Mouse (Mus musculus): Measurements from ENCODE around the gene Gm21972. TPM values are rescaled to one million over a fixed set of nuclear protein-coding genes. Genes with fewer than 3 reads are reported as not detected.

The Gm21972 gene
- total RNA-seq, 2 experiments from 2014 or later = 0.44 to 0.68 TPM

DNA sequence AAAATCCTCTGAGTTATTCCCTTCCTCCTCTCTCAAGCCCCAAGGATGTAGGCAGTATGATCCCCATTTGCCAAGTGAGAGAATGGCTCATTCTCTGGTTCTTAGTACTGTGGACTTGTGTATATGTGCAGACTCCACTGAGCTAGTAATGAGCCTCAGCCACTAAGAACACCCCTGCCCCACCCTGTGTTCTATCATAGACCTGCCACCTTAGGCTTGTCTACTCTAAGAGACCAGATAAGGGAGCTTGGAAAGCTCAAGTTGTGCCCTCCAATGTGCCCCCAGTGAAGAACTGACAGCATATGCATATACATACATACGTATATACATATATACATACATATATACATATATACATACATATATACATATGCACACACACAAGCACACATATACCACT, 78.1 kb downstream of the Gm21972 start:
- no peak for DNase-seq
- intact Hi-C loops (cut with DNase I; ENCODE audit: low total_unique reads) = no loop called here

Other genes with a start within 250 kb of the Gm21972 start
- gene Itm2c, start 239.4 kb upstream of the Gm21972 start, total RNA-seq (2021) = 10 to 100 TPM; 48.7 to 50.4 TPM
- gene 4933407L21Rik, start 205.2 kb upstream of the Gm21972 start, total RNA-seq (2021) = under 1 TPM; 0.31 to 0.33 TPM
- gene Gpr55, start 172.6 kb upstream of the Gm21972 start, total RNA-seq (2021) = not detected
- not detected for gene Spata3, start 116.8 kb upstream of the Gm21972 start, total RNA-seq (2021)
- under 1 TPM; 0.06 to 0.07 TPM for gene 2810459M11Rik, start 87.8 kb upstream of the Gm21972 start, total RNA-seq (2021)
- 10 to 100 TPM; 91.4 to 97.4 TPM for gene Psmd1, start 69.2 kb upstream of the Gm21972 start, total RNA-seq (2021)
- gene Htr2b, start 21.7 kb upstream of the Gm21972 start, total RNA-seq (2021) = under 1 TPM; 0.31 to 0.80 TPM
- 1 to 10 TPM; 2.5 to 2.6 TPM for gene Armc9, start 21.1 kb downstream of the Gm21972 start, total RNA-seq (2021)
- gene B3gnt7, start 169.2 kb downstream of the Gm21972 start, total RNA-seq (2021) = under 1 TPM in 1 of 2 experiments, not detected in 1; 0.12 TPM
- gene Ncl, start 225.8 kb downstream of the Gm21972 start, total RNA-seq (2021) = 100 to 1,000 TPM; 107 to 120 TPM

All from gastrocnemius, postnatal 14 days (tissue).